Mouse (Mus musculus) cerebellum, postnatal 14 days (tissue): ENCODE data around the gene Ranbp3.
"Not testable (repeated sequence)": the region's sequence is repeated elsewhere in the genome, so short reads cannot be mapped to it uniquely, and the experiment has no call there.

Source experiments
- DNase-seq, 2 experiments: peaks; one replicate each; pipeline ENCODE4 v3.0.0; 2021; ENCODE audit warnings: mixed read lengths in 2 of 2

Gene Ranbp3

DNA sequence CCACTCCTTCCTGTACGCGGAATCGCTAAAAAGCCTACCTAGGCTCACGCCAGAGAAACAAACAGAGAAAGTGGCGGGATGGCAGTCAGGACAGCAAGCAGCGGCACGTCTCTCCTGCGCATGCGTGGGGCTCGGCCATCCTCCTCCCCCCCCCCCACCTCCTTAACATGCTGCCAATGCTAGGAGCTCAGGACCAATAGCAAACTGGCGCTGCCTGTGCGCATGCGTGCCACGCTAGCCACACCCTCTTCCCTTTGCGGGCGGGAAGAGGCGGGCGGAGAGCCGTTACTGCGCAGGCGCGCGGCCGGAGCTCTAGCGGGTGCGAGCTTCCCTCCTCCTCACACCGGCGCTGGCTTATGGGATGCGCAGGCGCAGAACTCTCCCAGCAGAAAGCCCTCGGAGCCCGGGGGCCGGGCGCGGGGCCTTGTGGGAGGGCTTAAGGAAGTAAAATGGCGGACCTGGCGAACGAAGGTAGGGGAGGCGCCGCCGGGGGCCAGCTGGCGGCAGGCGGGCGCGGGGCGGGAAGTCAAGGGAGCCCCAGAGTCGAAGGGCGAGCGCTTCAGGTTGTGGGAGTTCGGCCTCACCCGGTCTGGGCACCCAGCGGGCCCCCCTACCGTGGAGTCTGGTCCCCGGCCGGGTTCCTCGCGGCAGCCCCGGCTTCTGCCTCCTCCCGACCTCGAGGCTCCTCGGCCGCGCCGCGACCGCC, at the start of gene Ranbp3:
Ranbp3 (plus strand) TSS at position 354 of the 706 bp plus-strand sequence.
- peak; percentile 99 for DNase-seq

DNA sequence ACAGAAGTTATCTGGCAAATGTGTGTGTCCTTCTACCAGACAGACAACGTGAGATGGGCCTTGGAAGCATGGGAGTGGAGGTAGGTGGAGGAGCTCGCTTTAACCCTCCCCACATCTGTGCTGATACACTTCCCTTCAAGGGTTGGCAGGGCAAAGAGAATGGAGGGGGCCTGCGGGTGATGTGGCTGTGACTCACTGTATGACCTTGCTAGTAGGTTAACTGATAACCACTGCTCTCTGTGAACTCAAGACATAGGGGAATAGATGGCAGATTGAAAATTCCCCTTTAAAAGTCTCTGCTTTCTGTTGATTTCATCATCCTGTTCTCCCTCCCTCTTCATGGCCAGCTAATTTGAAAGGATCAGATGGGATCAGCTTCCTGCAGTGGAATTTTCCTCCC, 47.6 kb upstream of the Ranbp3 start:
- DNase-seq, result no peak

DNA sequence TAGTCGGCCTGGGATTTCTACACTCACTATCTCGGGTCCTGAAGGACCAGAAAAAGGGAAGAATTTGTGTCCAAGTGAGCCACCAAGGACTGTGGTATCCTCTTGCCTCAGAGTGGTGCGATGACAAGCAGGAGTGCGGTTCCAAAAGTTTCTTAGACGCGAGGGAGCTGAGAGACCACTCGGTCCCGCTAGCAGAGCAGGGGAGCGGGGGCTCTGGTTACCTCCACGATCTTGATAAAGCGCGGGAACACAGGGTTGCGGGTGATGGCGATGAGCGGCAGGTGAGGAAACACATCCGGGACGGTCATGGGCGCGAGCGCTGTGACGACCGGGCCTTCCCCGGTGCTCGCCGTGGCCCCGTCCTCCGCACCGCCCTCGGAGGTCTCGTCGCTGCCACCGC, 46.8 kb upstream of the Ranbp3 start:
- DNase-seq, result peak in 1 of 2 experiments; percentile 39

DNA sequence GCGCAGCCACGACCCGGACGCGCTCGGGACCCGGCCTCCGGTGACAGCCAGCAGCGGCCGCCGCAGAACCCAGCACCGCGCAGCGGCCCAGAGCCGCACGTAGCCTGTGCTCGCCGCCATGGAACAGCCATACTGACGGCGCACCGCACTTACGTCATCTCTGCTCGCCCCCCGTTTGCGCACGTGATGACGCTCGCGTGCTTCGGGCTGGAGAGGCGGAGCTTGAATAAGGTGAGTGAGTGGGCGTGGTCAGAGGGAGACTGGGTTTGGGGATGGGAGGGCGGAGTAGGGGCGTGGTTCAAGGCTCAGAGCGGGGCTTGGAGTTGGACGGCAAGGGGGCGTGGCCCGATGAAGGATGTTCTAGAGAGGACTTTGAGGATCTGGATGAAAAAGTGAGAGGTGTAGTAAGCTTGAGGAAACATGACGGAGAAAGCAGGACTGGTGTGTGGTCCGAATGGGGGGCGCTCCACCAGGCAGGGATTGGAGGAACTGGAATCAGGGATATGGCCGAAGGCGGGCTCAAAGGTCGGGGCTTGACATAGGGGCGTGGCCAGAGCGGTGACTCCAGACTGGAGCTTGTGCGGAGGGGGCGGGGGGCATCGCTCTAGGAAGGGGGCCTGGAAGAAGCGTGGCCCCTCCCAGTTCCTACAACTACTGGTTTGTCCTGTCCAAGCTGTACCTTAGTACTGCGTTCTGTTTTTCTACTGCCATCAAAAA, 46.2 kb upstream of the Ranbp3 start, which contains the start of gene Lonp1:
Lonp1 (minus strand) TSS at position 134 of the 717 bp plus-strand sequence.
- DNase-seq, result peak; percentile 99

DNA sequence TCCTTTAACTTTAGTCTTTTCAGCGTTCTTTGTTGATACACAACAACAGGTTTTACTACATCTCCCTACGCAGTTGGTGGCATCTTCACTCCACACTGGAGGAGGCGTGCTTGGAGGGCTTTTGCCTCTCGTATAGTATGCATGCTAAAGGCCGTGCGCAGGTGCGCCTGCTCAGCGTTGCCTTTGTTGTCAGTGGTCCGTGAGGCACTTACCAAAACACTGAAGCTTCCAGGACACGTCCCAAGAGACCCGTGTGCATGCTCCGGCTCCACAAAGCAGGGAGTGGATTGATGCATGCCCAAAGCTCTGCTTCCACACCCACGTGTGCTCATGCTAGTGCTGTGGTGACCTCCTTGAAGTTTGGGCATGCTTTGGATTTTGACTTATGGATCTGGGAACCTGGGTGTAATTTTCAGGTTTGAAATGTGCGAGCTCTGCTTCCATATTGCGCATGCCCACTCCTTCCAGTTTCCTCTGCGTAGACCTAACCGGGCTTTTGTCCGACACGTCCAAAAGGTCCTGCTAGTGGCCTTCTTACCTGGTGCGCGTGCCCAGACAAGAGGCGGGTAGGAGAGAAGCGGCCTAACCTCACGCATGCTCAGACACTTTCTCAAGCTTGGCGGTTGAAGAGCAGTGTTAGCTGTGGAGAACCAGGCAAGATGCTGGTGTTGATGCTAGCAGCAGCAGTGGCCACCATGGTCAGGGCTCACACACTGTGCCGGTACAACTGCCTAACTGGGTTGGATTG, 45.4 kb upstream of the Ranbp3 start, which contains the start of gene Catsperd:
Catsperd (plus strand) TSS at position 614 of the 748 bp plus-strand sequence.
- no peak for DNase-seq

DNA sequence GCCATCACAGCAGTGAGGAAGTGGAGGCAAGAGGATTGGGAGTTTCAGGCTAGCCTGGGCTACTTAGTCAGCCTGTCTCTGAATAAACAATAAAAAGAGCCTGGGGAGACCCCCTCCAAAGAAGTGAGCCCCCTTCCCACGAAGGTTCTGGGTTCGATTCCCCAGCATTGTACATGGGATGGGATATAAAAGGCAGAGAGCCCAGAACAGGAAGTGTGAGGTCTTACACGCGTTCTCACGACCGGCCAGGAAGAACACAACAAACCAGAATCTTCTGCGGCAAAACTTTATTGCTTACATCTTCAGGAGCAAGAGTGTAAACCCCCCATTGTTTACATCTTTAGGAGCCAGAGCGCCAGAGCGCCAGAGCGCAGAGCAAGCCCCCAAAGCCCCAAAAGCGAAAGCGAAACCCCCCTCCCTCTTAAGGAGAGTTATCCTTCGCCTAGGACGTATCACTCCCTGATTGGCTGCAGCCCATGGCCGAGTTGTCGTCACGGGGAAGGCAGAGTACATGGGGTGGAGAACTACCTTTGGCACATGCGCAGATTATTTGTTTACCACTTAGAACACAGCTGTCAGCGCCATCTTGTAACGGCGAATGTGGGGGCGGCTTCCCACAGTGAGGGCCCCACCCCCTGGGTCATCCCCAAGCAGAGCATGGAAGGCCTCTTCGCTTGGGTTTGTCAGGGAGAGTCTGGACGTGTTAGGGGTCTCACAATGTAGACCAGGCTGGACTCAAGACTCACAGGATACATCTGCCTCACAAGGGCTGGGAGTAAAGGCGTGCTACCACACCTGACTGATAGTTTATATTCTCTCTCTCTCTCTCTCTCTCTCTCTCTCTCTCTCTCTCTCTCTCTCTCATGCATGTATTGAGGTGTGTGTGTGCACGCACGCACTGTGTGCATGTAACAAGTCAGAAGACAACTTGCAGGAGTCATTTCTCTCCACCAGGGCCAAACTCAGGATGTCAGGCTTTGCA, 43.0 kb upstream of the Ranbp3 start:
- DNase-seq, result not testable (repeated sequence)

DNA sequence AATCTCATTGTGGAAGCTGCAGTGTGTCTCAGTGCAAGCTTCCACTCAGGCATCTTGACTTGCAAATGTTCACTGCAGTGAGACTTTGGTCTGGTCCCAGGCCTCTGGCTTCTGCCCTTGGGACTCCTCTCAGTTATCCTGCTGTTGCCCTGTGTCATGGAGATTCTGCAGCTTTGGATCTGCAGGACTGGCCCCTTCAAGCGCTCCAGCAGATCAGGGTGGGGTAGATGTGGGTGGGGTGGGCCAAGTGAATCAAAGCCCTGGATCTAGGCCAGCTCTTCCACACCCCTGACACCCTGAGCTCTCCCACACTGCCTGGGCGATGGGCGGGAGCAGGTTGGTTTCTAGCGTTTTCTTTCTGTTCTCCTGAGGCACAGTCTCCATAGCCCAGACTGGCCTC, 41.3 kb upstream of the Ranbp3 start:
- no peak for DNase-seq

DNA sequence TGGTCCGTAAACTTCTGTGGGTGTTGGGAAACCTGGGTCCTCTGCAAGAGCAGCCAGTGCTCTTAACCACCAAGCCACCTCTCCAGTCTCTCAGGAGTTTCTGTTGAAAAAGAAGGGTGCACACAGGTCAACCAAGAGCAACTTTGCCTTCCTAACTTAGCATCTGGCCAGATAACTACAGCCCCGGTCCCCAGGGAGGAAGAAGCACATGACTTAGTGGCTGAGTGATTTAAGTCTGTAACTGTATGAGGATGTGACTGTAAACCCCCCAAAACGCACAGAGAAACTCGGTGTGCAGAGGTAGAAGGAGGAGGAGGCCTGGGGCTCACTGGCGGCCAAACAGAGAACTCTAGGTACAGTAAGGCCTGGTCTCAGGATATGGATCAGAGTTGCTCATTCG, 39.1 kb upstream of the Ranbp3 start:
- no peak for DNase-seq

DNA sequence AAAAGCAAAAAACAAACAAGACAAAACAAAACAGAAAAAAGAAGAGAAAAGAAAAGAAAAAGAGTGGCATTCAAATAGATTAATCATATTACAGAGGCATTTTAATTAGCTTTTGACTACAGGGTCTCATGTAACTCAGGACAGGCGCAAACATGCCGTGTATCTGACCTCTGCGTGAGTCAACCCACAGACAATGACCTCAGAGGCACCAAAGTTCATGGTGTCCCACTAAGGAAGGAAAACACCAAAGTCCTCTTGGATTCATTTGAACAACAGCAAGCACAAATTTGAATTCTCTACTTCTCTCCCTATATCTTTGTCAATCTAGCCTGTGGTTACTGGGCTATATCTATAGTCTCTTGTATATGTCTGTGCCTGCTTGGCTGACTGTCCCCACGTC, 29.9 kb upstream of the Ranbp3 start:
- DNase-seq, result no peak

DNA sequence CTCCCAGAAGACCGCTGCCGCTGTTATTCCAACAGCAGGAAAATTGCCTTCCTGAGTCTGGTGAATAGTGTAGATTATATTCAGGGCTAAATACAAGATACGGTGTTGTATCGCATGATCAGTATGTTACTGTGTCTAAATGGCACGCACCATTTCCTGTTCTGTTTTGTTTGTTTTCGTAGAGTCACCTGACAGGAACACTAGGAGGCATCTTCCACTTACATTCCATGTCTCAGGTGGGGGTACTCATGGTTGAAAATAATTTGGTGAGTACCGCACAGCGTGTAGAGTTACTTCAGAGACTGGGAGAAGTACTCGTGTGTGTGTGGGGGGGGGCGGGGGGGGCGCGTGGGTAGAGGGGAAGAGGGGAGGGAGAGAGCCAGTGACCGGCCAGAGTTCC, 25.5 kb upstream of the Ranbp3 start:
- no peak for DNase-seq

DNA sequence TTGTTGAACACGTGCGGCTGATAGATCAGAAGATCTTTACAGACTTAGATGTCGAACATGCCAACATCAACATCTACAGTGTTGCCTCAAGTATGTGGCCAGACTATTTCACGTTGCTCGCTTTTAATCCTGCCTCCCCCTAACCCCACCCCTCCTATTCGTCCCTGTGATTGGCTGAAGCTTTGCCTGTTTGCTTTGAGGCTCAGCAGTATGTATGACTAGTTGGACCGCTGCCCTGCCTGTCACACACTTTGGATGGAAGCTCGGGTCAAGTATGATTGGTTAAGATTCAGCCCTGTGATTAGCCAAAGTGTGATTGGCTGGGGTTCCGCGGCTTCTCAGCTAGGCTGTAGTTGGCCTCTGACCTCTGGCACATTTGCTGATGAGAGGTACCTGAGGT, 21.3 kb upstream of the Ranbp3 start:
- DNase-seq, result peak in 1 of 2 experiments; percentile 47

DNA sequence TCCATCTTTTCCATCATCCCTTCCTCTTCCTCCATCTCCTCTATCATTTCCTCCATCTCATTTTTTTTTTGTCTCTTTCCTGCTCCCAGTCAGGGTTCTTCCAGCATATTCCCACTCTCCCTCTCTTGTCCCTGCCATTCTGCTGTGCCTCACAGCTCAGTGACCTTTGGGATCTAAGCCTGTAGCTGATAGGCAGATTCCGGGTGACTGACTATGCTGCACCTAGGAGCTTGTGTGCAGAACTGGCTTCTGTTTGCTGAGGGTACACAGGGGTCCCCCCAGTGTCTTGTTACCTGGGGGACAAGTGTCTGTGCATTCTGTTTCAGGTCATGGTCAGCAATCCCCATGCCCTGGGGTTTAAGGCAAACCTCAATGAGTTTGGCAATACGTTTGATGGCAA, 18.3 kb upstream of the Ranbp3 start:
- no peak for DNase-seq

DNA sequence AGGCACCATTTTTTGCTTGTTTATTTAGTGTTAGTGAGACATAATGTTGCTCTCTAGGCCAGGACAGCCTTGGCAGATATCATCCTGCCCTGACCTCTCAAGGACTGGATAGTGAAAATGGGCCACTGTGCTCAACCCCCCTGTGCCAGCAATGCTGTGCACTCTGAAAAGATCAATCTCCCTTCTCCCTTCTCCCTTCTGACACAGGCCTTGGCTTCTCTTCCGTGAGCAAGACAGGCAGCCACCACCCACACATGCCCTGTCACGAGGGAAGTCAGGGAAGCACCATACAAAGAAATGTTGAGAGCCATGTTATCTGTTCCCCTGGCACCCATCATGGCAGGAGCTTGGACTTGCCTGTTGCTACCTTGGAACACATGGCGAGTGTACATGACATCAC, 17.8 kb upstream of the Ranbp3 start:
- DNase-seq, result no peak

DNA sequence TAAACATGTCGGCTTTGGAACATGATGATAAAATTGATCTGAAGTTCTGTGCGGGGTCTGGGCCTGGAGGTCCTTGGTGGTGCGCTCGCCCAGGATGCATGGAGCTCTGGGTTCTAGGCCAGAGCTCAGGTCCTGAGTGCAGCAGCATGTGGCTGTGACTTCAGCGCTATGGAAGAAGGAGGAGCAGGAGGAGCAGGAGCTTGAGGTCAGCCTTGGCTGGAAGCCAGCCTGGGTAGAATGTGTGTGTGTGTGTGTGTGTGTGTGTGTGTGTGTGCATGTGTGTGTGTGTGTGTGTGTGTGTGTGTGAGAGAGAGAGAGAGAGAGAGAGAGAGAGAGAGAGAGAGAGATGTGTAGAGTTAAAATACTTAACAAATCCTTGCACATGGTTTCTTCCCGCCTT, 16.9 kb upstream of the Ranbp3 start:
- DNase-seq, result no peak

DNA sequence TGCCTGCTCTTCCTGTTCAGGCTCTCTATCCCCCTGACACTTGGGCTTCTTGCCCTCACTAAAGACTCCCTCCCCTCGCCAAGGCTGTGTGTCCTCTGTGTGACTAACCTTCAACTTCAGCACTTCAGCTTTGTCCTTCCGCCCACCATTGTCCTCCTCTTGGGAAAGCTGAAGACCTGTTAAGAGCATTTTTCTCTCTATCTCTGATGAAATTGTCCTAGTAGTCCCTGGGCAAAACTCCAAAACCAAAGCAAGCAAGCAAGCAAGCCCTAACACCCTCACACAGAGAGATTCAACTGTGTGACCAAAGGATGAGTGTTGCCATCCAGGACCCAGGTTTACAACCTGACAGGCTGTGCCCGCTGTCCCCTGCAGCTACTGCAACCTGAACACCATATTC, 9.4 kb upstream of the Ranbp3 start:
- no peak for DNase-seq

DNA sequence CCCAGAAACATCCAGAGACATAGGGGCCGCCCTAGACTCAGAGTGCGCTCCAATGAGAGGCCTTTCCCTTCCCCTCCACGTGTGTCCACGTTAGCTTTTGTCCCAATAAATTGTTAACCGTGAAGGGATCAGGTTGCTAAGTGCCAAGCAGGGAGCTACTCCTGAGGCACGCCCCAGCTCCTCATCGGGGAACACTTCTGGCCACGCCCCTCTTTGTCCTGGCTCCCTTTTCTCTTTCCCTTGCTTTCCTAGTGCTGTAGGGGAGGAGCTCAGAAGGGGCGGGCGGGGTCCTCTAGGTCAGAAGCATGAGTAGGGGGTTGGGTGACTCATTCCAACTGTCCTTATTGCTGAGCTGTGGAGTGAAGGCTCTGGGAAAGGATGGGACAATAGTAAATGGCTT, 8.8 kb upstream of the Ranbp3 start:
- DNase-seq, result no peak

DNA sequence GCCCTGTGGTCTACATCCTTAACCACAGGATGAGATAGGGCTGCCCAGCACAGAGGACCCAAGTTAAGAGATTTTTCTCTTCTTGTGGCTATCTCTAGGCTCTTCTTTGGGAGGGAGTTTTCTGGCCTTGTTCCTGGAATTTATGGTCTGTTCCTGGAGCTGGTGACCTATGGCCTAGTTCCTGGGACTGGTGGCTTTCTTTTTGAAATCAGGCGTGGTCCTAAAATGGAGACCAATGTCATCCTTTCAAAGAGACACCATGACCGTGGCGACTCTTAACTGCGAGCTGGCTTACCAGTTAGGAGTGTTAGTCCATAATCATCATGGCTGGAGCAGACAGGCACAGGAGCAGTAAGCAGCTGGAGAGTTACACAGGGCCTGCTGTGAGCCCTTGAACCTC, 6.7 kb upstream of the Ranbp3 start:
- no peak for DNase-seq

DNA sequence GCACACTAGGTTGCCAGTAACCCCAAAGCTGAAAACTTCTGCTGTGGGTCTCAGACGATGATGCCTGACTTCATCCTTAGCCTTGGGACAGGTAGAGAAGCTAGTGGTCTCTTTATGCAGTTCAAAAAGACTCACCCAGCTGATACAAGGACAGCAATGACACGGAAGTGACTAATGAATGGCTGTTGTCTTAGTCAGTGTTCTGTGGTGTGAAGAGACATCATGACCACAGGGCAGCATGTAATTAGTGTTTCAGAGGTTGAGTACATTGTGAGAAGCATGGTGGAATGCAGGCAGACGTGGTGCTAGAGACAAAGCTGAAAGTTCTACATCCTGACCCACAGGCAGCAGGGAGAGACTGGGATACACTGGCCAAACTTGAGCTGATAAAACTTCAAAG, 5.5 kb upstream of the Ranbp3 start:
- DNase-seq, result no peak

DNA sequence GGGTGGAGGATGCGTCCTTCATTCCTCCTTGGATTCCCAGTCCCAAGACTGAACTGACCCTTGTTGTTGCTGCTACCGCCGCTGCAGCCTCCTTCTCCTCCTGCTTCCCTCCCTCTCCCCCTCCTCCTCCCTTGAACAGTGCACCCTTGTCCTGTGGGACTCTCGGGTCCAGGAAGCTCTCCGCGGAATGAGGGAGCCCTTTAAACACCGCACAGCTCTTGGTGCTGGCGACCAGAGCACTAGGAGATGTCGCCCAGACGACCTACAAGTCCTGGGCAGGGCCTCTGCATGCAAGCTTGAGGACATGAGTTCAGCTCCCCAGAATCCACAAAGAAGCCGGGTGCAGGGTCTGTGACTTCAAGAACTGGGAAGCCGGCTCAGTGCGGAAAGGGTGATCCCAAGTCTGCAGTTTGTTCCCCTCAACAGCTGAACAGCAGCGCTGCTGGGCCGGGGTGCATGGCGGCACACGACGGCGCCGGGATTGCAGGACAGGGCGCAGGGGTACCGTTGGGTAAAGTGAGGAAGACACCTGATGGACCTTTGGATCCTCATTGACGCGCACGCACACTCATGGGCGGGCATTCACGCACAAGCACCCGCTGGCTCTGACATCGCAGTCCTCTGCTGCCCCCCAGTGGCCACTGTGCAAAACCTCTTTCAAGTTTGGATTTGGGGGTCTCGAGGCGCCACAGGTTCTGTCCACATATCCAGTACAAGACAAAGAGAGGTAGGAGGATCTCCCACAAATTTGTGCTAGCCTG, 4.5 kb upstream of the Ranbp3 start:
- peak; percentile 92 to 96 for DNase-seq

DNA sequence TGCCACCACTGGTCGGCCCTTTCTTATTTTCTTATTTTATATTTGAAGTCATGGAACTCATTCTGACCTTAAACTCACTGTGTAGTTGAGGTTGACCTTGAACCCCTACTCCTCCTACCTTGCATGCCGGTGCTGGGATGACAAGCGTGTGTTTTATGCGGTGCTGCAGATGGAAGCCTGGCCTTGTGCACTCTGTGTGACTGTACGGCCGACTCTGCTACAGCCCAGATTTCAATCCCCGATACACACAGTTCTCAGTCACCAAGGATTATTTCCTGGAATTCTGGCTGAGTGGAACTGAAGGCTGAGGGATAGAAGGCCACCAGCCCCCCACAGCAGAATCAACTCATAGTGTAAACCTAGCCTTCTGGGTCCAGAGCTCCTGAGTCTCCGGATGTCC, 3.3 kb upstream of the Ranbp3 start:
- no peak for DNase-seq

DNA sequence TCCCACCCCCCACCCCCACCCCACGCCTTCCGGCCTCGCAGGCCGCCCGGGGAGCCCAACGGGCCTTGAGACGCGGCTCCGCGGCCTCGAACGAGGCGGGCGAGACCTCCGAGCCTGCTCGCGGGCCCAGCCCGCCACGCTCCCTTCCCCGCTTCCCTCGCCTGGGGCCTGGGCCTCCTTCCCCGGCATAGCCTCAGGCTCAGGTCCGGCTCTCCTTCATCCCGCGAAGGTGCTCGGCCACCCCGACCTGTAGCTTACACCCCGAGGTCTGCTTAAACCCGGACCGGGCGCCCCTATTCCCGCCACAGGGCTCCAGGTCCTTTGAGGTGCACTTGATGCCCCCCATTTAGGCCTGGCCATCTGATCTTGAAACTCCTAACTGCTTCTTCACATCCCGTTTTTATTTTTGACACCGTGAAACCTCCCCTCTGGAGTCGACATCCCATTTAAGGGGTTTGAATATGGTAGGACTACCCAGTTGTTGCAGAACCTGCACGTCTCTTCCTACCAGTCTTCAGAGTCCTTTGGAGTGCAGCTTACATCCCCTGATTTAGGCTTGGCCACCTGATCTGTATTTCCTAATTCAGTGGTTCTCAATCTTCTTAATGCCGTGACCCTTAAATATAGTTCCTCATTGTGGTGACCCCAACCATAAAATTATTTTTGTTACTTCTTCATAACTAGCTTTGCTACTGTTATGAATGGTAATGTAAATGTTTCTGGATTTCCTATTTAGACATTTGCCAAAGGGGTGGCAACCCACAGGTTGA, 738 bp downstream of the Ranbp3 start:
- peak in 1 of 2 experiments; percentile 51 for DNase-seq
